In genomic region chr12:54472407-54472806, GRCm38 (mm10) we compare ENCODE assay signal across 24 mouse cellular contexts.
"Had no signal": no experiment of that assay in that cellular context is flagged by ENCODE, and none has a peak within 500 bp of the region (broad histone marks: within the 10 kb centered on the region; RNA-seq: fewer than 3 reads in every experiment).

No protein-coding gene starts in this region.

- ATAC-seq: inflammation-experienced regulatory T-cells, adult 6 months; intestine, embryonic 16.5 days; liver, embryonic 12.5 days; midbrain, embryonic 13.5 days; midbrain, embryonic 16.5 days had no signal

- H3K27ac ChIP-seq: limb, embryonic 10.5 days; limb, embryonic 13.5 days; liver, embryonic 12.5 days; liver, embryonic 15.5 days; lung, embryonic 15.5 days; midbrain, embryonic 10.5 days; midbrain, embryonic 13.5 days; neural tube, embryonic 12.5 days; neural tube, embryonic 15.5 days had no signal

- H3K27me3 ChIP-seq: limb, embryonic 13.5 days; liver, embryonic 12.5 days; liver, embryonic 15.5 days; midbrain, embryonic 13.5 days; neural tube, embryonic 12.5 days; neural tube, embryonic 15.5 days had no signal

- H3K4me1 ChIP-seq: limb, embryonic 10.5 days; limb, embryonic 13.5 days; liver, embryonic 12.5 days; liver, embryonic 15.5 days; lung, embryonic 15.5 days; midbrain, embryonic 10.5 days; midbrain, embryonic 13.5 days; neural tube, embryonic 12.5 days; neural tube, embryonic 15.5 days had no signal

- H3K9me3 ChIP-seq: limb, embryonic 10.5 days; limb, embryonic 13.5 days; liver, embryonic 12.5 days; liver, embryonic 15.5 days; lung, embryonic 15.5 days; midbrain, embryonic 10.5 days; midbrain, embryonic 13.5 days; neural tube, embryonic 15.5 days had no signal

- H3K9ac ChIP-seq: limb, embryonic 13.5 days; liver, embryonic 12.5 days; liver, embryonic 15.5 days; lung, embryonic 15.5 days; midbrain, embryonic 13.5 days; neural tube, embryonic 12.5 days; neural tube, embryonic 15.5 days had no signal

- H3K4me2 ChIP-seq: limb, embryonic 13.5 days; liver, embryonic 12.5 days; liver, embryonic 15.5 days; lung, embryonic 15.5 days; midbrain, embryonic 13.5 days; neural tube, embryonic 12.5 days; neural tube, embryonic 15.5 days had no signal

- H3K4me3 ChIP-seq: limb, embryonic 10.5 days; limb, embryonic 13.5 days; liver, embryonic 12.5 days; liver, embryonic 15.5 days; lung, embryonic 15.5 days; midbrain, embryonic 10.5 days; midbrain, embryonic 13.5 days; myocyte; neural tube, embryonic 12.5 days; neural tube, embryonic 15.5 days had no signal

- H3K36me3 ChIP-seq: limb, embryonic 10.5 days; limb, embryonic 13.5 days; liver, embryonic 12.5 days; liver, embryonic 15.5 days; lung, embryonic 15.5 days; midbrain, embryonic 10.5 days; midbrain, embryonic 13.5 days; neural tube, embryonic 12.5 days; neural tube, embryonic 15.5 days had no signal

- DNase-seq: kidney, adult 18-20 months; kidney, adult 9 months; kidney, postnatal 14 days; kidney, postnatal 4 days; layer of hippocampus, adult 9-11 months; liver; lung, adult 18-20 months; lung, postnatal 10 days; lung, postnatal 36 days; thymus, adult 2 months; thymus, postnatal 4 days had no signal
